Mouse (Mus musculus) ES-Bruce4 (cell line): ENCODE measurements at regions not wholly inside any gene's neighbourhood (a gene's known extent, or its start where the extent isn't known, plus 50 kb on each side); places are given as distances from the start of the nearest gene placed in this dataset.

Experiments
- CTCF ChIP-seq: IDR thresholded peaks from one replicate; pipeline ENCODE4 v1.8.1; 2011; ENCODE audit warnings: low read depth, low read length
- POLR2A ChIP-seq: IDR thresholded peaks from one replicate; pipeline ENCODE4 v1.8.1; 2011; ENCODE audit warnings: low read length; ENCODE audit not compliant: insufficient read depth

DNA sequence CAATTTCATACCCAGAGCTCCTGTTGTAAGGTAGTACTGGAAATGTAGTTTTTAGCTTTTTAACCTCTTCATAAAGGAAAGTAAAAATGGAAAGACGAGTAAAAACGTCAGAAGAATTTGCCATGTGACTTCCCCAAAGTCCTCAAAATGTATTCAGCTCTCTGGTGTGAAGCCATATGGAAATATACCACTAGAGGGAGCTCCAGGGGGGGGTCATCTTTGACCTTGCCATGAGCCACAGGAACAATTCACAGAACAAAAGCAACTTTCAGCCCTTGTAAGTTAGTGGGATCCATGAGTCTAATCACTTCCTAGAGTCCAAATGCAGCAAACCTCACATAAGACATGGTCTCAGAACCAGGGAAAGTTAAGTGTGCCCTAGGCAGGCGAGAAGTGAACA, 354.1 kb upstream of the Jmjd1c start:
- TF ChIP-seq CTCF (no peak), POLR2A (no peak)
